Mouse (Mus musculus): ENCODE data around the gene Cd86.

DNA sequence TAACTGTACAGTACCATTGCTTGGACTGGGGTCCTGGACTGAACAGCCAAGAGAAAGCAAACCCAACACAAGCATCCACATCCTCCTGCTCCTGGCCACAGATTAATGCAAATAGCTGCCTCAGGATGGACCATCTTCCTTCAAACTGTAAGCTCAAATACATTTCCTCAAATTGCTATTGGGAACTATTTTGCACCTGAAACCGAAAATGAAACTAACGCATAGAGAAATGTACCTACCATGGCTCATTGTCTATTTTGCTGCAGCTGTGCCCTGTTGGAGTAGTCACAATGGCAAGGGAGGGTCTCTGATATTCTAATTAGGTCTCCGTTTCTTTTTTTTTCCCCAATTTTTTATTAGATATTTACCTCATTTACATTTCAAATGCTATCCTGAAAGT is 15.9 kb upstream of the Cd86 start:
- TF ChIP-seq EP300 (optimal IDR thresholded peaks at IDR 0.05) (no peak), CTCF (IDR thresholded peaks at IDR 0.05; ENCODE audit: low read depth) (no peak)
